Mouse (Mus musculus) CD4-positive, CD25-positive, alpha-beta regulatory T cell, adult 2 months (primary cell): ENCODE results near the gene Rab11fip3.
"Not testable (repeated sequence)": the region's sequence is repeated elsewhere in the genome, so short reads cannot be mapped to it uniquely, and the experiment has no call there.

Experiments
- DNase-seq: peaks from one replicate; pipeline ENCODE4 v3.0.0-alpha.2; 2012; ENCODE audit warnings: low read depth, low spot score

Rab11fip3 gene

GRCm38 (mm10) chr17:26040711-26041110, 28.6 kb downstream of the Rab11fip3 start:
- not testable (repeated sequence) for DNase-seq

- DNase-seq: no peak
These were observed 37.3 kb downstream of the Rab11fip3 start for GRCm38 (mm10) chr17:26032037-26032436.

DNA sequence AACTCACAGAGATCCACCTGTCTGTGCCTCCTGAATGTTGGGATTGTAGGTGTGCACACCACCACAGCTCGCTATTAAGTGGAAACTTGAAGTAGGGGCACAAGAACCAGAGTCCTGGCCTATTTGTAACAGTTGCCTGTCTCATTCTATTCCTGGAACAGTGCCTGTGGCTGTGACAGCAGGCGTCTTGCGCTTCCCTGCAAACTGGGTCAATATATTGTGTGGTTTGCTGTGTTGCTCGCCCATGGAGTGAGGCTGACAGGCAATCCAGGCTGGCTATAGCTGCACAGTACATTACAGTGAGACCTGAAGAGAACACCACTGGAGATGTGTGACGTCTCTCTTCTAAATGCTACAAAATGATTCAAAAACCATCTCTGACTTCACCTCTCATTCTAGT, 37.8 kb downstream of the Rab11fip3 start:
- DNase-seq: no peak

DNA sequence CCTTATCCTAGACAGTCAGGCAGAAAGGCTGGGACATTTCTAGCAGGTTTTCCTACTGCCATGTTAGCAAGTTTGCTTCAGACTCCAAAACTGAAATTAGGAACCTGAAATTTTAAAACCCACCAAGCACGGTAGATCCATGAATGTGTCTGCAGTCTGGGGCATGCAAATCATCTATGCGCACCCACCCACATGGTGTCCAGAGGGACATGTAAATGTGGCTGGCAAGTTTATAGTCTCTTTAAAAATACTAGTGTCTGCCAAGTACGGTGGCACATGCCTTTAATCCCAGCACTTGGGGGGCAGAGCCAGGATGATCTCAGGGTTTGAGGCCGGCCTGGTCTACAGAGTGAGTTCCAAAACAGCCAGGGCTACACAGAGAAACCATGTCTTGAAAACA, 41.1 kb downstream of the Rab11fip3 start:
- no peak for DNase-seq

GRCm38 (mm10) chr17:26024674-26025073, 44.7 kb downstream of the Rab11fip3 start:
- no peak for DNase-seq

GRCm38 (mm10) chr17:26023966-26024365, 45.4 kb downstream of the Rab11fip3 start:
- no peak for DNase-seq

DNA sequence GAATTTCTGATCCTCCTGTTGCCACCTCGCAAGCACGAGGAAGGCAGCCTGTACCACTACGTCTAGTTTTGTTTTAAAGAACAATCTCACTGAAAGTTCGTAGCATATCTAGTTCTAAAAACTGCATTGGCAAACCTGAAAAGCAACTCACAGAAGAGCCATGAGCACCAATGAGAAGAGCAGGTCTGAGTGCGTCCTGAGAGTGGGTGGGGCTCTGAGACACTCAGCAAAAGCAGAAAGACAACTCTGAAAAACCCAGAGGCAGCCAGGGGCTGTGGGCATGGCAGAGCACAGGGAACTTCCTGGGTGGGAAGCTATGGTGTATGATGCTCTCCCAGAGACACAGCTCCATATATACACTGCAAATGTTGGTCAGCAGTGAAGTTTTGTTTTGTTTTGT, 46.2 kb downstream of the Rab11fip3 start:
- no peak for DNase-seq

DNA sequence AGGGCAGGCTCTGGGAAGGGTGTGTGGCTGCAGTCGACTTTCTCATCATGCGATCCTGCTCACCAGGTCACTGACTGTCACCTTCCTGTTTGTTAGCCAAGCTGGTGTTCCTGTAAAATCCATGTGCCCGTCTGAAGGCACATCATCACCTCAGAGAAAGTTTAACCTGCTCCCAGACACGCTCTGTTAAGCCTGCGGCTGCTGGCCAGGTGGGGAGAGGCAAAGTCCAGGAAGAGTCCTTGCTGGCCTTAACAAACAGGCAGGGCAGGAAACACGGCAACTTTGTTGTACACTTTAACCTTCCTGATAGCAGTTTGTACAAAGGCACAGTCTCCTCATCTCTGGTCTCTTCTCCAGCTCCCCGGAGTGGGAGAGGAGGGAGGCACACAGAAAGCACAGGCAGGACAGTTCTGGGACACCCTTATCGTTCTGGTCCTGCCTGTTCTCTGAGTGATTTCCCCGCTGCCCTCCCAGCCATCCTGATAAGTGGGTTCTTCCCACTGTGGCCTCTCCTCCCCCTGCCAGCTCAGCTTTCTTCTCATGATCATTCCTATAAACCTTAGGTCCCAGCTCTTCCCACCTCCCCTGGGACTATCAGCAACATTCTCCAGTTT, 47.5 kb downstream of the Rab11fip3 start:
- no peak for DNase-seq

- peak; percentile 24 for DNase-seq
These were observed 48.5 kb downstream of the Rab11fip3 start for GRCm38 (mm10) chr17:26020848-26021347.

DNA sequence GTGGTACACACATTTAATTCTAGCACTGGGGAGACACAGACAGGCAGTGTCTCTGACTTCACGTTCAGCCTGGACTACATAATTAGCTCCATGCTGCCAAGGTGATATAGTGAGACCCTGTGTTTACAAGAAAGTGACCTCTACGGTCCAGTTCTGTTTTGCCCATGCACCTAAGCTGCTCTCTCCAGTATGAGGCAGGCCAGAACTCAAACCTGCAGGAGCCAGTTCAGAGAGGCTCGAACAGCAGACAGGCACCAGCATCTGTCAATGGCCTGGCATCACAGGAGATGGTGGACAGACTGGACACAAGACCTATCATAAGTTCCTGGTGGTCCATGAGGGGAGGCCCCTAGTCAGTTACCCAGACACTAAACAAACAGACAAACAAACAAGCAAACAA, 51.0 kb downstream of the Rab11fip3 start:
- DNase-seq: no peak

GRCm38 (mm10) chr17:26017949-26018348, 51.4 kb downstream of the Rab11fip3 start:
- no peak for DNase-seq

- DNase-seq: no peak
These were observed 52.3 kb downstream of the Rab11fip3 start for GRCm38 (mm10) chr17:26017021-26017420.

DNA sequence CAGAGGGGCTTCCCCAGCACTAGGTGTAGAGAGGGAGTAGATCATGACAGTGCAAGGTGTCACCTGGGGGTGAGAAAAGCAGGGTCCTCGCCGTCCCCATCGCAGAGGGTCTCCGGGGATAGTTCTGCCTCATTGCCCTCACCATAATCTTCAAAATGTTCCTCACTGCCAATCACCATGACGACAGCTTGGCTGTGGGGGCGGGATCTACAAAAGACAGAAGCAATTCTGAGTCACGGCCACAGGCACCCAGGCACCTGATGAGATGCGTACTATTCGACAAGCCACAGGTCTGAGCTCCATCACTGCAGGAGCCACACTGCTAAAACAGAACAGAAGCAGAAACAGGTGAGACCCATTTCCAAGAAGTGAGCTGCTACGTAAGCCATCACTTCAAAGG, 55.6 kb downstream of the Rab11fip3 start:
- peak; percentile 18 for DNase-seq

- peak; percentile 90 for DNase-seq
These were observed 57.4 kb downstream of the Rab11fip3 start for GRCm38 (mm10) chr17:26011841-26012460.

DNA sequence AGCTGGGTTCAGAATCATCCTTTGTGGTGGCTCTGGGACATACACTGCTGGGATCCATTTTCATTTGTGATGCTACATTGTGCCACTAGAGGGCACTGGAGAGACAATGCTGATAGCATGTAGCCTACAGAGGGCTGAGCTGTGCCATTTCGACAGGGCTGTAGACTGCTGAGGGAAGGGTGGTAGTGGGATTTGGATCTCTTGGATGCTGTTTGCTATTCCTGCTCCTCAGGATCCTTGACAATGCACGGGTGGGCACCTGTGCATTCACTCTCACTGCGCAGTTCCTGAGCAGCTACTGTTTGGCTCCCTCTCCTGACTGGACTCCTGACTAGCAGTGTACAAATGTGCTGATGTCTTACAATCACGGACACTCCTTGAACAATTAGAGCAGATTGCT, 59.8 kb downstream of the Rab11fip3 start:
- DNase-seq: peak; percentile 89

DNA sequence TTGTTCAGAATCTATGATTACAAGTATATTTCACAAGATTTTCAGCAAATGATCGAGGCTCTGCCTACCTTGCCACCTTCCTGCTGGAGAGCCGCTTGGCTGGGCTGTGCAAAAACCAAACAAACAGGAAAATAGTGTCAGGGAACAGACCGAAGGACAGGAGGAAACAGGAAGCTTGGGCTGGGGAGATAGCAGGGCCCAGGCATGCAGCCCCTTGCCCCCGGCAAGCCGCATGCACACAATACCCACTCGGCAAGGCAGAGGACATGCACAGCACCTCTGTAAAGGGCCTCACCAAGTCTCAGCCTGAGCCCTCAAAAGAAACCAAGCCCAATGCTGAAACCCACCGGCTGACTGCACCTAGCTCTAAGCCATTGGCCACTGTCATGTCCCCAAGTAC, 60.6 kb downstream of the Rab11fip3 start:
- DNase-seq: no peak

GRCm38 (mm10) chr17:26008331-26008730, 61.0 kb downstream of the Rab11fip3 start:
- no peak for DNase-seq

DNA sequence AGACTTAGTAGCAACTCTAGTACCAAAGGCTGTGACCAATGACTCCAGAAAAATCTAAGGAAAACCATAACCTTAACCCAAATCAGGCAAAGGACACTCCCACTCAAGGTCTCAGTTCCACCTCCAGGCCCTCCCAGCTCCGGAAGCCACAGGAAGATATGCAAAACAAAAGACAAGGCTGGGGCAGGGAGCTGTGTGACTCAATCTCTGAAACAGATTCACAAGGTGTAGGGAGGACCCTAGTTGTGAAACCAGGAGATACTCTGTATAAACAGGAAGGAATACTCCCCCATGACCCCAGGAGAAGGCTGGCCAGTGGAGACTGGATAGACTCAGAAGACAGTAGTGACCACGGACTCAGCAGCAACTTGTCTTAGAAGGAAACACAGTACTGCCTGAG, 61.7 kb downstream of the Rab11fip3 start:
- no peak for DNase-seq

- DNase-seq: no peak
These were observed 63.5 kb downstream of the Rab11fip3 start for GRCm38 (mm10) chr17:26005731-26006450.

DNA sequence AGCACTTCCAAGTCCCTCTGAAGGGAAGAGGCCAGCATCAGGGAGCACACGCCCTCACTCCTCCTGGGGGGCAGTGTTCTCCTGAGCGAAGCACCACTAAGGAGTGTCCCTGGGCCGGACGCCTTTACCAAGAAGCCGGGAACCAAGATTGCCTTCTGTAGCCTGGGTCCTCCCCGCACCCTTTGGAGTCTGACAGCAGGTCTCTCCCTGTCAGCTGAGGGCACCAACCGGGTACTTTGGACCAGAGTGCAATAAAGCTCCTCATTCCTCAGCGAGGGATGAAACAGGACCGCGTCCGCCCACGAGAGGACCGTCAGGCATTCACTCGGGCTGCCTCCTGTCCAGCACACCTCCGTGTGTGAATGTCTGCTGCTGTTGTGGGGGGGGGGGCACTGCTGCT, 64.6 kb downstream of the Rab11fip3 start:
- no peak for DNase-seq

- no peak for DNase-seq
These were observed 65.5 kb downstream of the Rab11fip3 start for GRCm38 (mm10) chr17:26003864-26004263.

GRCm38 (mm10) chr17:25998425-25998824, 70.9 kb downstream of the Rab11fip3 start:
- no peak for DNase-seq

GRCm38 (mm10) chr17:25993489-25993888, 75.9 kb downstream of the Rab11fip3 start:
- no peak for DNase-seq
